Mouse (Mus musculus): ENCODE results near the gene Gm20388.
"Not testable (repeated sequence)": the region's sequence is repeated elsewhere in the genome, so short reads cannot be mapped to it uniquely, and the experiment has no call there.

Gene Gm20388

GRCm38 (mm10) chr8:123017143-123017542, 3106.5 kb downstream of the Gm20388 start:
- intact Hi-C loops (cut with DNase I), result no loop called here

- intact Hi-C loops (cut with DNase I), result no loop called here
Measured at GRCm38 (mm10) chr8:123018484-123019164, 3108.0 kb downstream of the Gm20388 start.

GRCm38 (mm10) chr8:123020084-123020483, 3109.4 kb downstream of the Gm20388 start:
- intact Hi-C loops (cut with DNase I), result no loop called here

- intact Hi-C loops (cut with DNase I), result no loop called here
Measured at GRCm38 (mm10) chr8:123020859-123021258, 3110.2 kb downstream of the Gm20388 start.

GRCm38 (mm10) chr8:123021259-123021658, 3110.6 kb downstream of the Gm20388 start:
- intact Hi-C loops (cut with DNase I), result no loop called here

- intact Hi-C loops (cut with DNase I), result no loop called here
Measured at GRCm38 (mm10) chr8:123022727-123023126, 3112.1 kb downstream of the Gm20388 start.

- intact Hi-C loops (cut with DNase I), result no loop called here
Measured at GRCm38 (mm10) chr8:123024226-123024625, 3113.6 kb downstream of the Gm20388 start.

GRCm38 (mm10) chr8:123025951-123026351, 3115.3 kb downstream of the Gm20388 start:
- intact Hi-C loops (cut with DNase I), result no loop called here

GRCm38 (mm10) chr8:123027786-123028185, 3117.1 kb downstream of the Gm20388 start:
- intact Hi-C loops (cut with DNase I), result no loop called here

GRCm38 (mm10) chr8:123030091-123030490, 3119.4 kb downstream of the Gm20388 start:
- intact Hi-C loops (cut with DNase I), result not testable (repeated sequence)

- intact Hi-C loops (cut with DNase I), result no loop called here
Measured at GRCm38 (mm10) chr8:123031321-123031978, 3120.8 kb downstream of the Gm20388 start.

GRCm38 (mm10) chr8:123032730-123033129, 3122.1 kb downstream of the Gm20388 start:
- intact Hi-C loops (cut with DNase I), result no loop called here

- intact Hi-C loops (cut with DNase I), result no loop called here
Measured at GRCm38 (mm10) chr8:123033431-123033830, 3122.8 kb downstream of the Gm20388 start.

GRCm38 (mm10) chr8:123034171-123034570, 3123.5 kb downstream of the Gm20388 start:
- intact Hi-C loops (cut with DNase I), result no loop called here

GRCm38 (mm10) chr8:123036956-123037355, 3126.3 kb downstream of the Gm20388 start:
- intact Hi-C loops (cut with DNase I), result loop anchor here (5.0 kb wide), 1 partner anchor 50 kb away; no protein-coding TSS in a partner anchor

GRCm38 (mm10) chr8:123037487-123037886, 3126.8 kb downstream of the Gm20388 start:
- intact Hi-C loops (cut with DNase I), result loop anchor here (5.0 kb wide), 1 partner anchor 50 kb away; no protein-coding TSS in a partner anchor

GRCm38 (mm10) chr8:123038351-123038750, 3127.7 kb downstream of the Gm20388 start:
- intact Hi-C loops (cut with DNase I), result loop anchor here (5.0 kb wide), 1 partner anchor 51 kb away; no protein-coding TSS in a partner anchor

- intact Hi-C loops (cut with DNase I), result loop anchor here (5.0 kb wide), 2 partner anchors 52 to 132 kb away; no protein-coding TSS in a partner anchor
Measured at GRCm38 (mm10) chr8:123039376-123040109, 3128.9 kb downstream of the Gm20388 start.

- intact Hi-C loops (cut with DNase I), result loop anchor here (5.0 kb wide), 1 partner anchor 133 kb away; no protein-coding TSS in a partner anchor
Measured at GRCm38 (mm10) chr8:123040110-123040650, 3129.5 kb downstream of the Gm20388 start.

GRCm38 (mm10) chr8:123041008-123041773, 3130.6 kb downstream of the Gm20388 start:
- intact Hi-C loops (cut with DNase I), result loop anchor here (5.0 kb wide), 1 partner anchor 134 kb away; no protein-coding TSS in a partner anchor

- intact Hi-C loops (cut with DNase I), result loop anchor here (5.0 kb wide), 1 partner anchor 134 kb away; no protein-coding TSS in a partner anchor
Measured at GRCm38 (mm10) chr8:123041774-123042105, 3131.1 kb downstream of the Gm20388 start.

Data from adrenal gland (tissue).